Mouse (Mus musculus): Measurements from ENCODE around the gene Vav3. TPM values are rescaled to one million over a fixed set of nuclear protein-coding genes. Genes with fewer than 3 reads are reported as not detected.

The Vav3 gene
- polyA plus RNA-seq, 1 experiment from 2014 or later, result 10.4 TPM

DNA sequence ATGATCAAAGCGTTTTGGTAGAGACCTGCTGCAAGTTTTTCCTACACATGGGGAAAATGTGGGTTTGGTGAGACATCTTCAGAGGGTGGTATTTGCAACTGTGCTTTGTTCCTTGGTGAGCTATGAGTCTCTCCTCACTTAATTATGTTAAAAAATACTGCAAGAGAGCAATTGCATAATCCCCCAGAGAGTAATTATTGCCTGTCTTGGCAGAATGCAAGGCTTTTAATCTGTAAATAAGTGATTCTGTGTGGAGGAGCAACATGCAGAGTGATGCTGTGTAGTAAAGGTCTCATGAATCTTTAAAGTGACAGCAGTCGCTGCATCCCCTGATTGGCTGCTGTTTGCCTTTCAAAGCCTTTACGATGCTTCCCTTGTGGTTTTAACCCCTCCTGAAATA, 80.6 kb downstream of the Vav3 start:
- ATAC-seq, result no peak
- WGBS, result 54% methylated on average over 3 of the region's 3 CpGs
- Histone ChIP-seq H3K36me3 (ENCODE audit: control insufficient read depth, insufficient read depth) (no peaks in the 10 kb centered on the region), H3K9ac (ENCODE audit: low read depth, low read length) (no peak overlapping the region), H3K27me3 (replicated peaks; ENCODE audit: control insufficient read depth, insufficient read depth, low read length) (no peaks in the 10 kb centered on the region), H3K4me2 (replicated peaks; ENCODE audit: low read depth) (no peak overlapping the region), H3K4me3 (ENCODE audit: low read depth, low read length) (no peak overlapping the region), H3K4me1 (replicated peaks; ENCODE audit: control insufficient read depth, insufficient read depth, low read length) (no peaks in the 10 kb centered on the region), H3K27ac (ENCODE audit: low read depth, low read length) (no peak overlapping the region), H3K9me3 (ENCODE audit: control insufficient read depth) (no peaks in the 10 kb centered on the region)
- no peak for TF ChIP-seq CTCF (IDR thresholded peaks at IDR 0.05; ENCODE audit: low read depth)

DNA sequence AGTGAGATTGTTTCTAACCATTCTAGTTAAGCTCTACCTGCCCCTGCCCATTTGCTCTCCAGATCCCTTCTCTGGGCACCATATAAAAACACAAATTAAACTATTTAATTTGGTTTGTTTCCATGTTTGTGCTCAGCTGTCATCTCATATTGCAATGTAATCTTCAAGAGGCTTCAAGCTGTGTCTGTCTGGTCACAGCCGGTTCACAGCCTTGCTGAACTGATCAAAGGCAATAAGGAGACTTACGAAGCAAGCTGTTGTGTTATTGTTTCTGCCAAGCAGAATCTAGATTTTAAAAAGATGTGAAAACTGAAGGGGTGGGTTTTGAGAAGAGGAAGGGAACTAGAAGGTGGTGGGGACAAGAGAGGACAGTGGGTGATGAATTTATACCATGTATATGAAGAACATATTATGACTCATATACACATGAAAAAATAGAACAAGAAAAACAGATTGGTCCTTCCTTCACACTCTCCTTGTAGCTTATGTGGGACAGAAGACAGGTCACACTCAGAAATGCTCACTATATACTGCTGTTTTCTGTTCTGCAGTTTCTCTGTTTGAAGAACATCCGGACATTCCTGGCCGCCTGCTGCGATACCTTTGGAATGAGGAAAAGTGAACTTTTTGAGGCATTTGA, 83.1 kb downstream of the Vav3 start:
- Histone ChIP-seq H3K4me3 (ENCODE audit: low read depth, low read length) (no peak overlapping the region), H3K36me3 (ENCODE audit: control insufficient read depth, insufficient read depth) (no peaks in the 10 kb centered on the region), H3K27me3 (replicated peaks; ENCODE audit: control insufficient read depth, insufficient read depth, low read length) (no peaks in the 10 kb centered on the region), H3K4me2 (replicated peaks; ENCODE audit: low read depth) (no peak overlapping the region), H3K9me3 (ENCODE audit: control insufficient read depth) (no peaks in the 10 kb centered on the region), H3K4me1 (replicated peaks; ENCODE audit: control insufficient read depth, insufficient read depth, low read length) (no peaks in the 10 kb centered on the region), H3K27ac (ENCODE audit: low read depth, low read length) (no peak overlapping the region), H3K9ac (ENCODE audit: low read depth, low read length) (no peak overlapping the region)
- no peak for TF ChIP-seq CTCF (IDR thresholded peaks at IDR 0.05; ENCODE audit: low read depth)
- 84% methylated on average over 5 of the region's 5 CpGs for WGBS
- ATAC-seq, result no peak

DNA sequence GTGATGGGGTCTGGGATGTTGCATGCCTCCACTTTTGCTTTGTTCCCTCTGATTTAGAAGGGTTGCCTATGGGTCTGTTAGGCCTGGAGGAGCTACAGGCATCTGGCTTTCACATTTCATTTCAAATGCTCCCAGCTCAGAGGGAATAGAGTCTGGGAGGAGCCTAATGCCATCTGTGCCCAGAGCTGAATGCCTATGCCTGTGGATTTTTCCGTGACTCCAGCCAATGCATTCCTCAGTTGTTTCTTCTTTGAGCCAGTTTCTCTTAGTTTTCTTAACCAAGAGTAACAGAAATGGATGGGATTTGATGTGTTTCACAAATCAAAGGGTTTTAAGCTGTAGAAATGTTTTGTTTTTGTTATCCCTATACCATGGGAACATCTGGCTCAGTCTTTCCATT, 90.8 kb downstream of the Vav3 start:
- no peak overlapping the region for H3K4me3 ChIP-seq (ENCODE audit: low read depth, low read length)
- TF ChIP-seq CTCF (IDR thresholded peaks at IDR 0.05; ENCODE audit: low read depth), result no peak
- 58% methylated on average over 1 of the region's 1 CpGs for WGBS
- no peaks in the 10 kb centered on the region for H3K36me3 ChIP-seq (ENCODE audit: control insufficient read depth, insufficient read depth)
- H3K4me1 ChIP-seq (replicated peaks; ENCODE audit: control insufficient read depth, insufficient read depth, low read length), result no peaks in the 10 kb centered on the region
- no peak for ATAC-seq
- H3K4me2 ChIP-seq (replicated peaks; ENCODE audit: low read depth), result no peak overlapping the region
- no peaks in the 10 kb centered on the region for H3K27me3 ChIP-seq (replicated peaks; ENCODE audit: control insufficient read depth, insufficient read depth, low read length)
- H3K9me3 ChIP-seq (ENCODE audit: control insufficient read depth), result no peaks in the 10 kb centered on the region
- H3K9ac ChIP-seq (ENCODE audit: low read depth, low read length), result no peak overlapping the region
- H3K27ac ChIP-seq (ENCODE audit: low read depth, low read length), result no peak overlapping the region

DNA sequence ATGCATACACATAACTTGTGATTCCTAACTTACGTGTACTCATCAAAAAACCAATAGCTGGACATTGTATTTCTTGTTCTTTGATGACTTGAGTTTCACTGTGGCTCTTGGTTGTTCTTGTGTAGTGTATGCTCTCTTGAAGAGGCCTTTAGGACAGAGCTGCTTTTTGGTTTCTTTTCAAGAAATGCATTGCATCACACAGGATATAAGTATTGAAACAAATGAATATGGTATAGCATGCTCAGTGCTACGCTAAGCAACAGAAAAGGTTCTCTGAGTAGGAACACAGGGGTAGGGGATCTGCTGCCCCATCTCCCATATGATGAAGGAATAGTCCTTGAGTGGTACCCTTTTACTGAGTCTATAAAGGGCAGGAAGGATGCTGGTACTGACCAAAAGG, 98.1 kb downstream of the Vav3 start:
- Histone ChIP-seq H3K9ac (ENCODE audit: low read depth, low read length) (no peak overlapping the region), H3K9me3 (ENCODE audit: control insufficient read depth) (no peaks in the 10 kb centered on the region), H3K4me3 (ENCODE audit: low read depth, low read length) (no peak overlapping the region), H3K36me3 (ENCODE audit: control insufficient read depth, insufficient read depth) (no peaks in the 10 kb centered on the region), H3K4me1 (replicated peaks; ENCODE audit: control insufficient read depth, insufficient read depth, low read length) (0 out of 2 replicates have a peak, but pooled peaks cover 4% of the 10 kb centered on the region), H3K27ac (ENCODE audit: low read depth, low read length) (no peak overlapping the region), H3K27me3 (replicated peaks; ENCODE audit: control insufficient read depth, insufficient read depth, low read length) (no peaks in the 10 kb centered on the region), H3K4me2 (replicated peaks; ENCODE audit: low read depth) (no peak overlapping the region)
- WGBS, result 85% methylated on average over 2 of the region's 2 CpGs
- TF ChIP-seq CTCF (IDR thresholded peaks at IDR 0.05; ENCODE audit: low read depth), result no peak
- no peak for ATAC-seq

DNA sequence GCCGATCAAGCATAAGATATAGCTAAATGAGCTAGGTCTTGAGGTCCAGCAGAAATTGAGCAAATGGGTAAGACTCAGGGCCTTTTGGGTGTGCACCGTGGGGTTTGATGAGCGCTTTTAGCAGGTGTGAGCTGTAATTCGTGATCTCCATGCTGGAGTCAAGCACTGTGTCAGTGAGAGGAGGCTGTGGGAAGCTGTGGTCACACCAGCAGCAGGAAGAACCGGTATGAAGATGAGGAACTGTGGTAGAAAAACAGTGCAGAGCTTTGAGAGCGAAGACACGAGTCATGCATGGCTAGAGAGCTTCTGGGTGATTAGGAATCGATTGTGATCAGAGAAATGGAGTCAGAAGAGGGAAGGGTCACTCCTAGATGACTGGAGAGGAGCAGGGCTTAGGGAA, 98.8 kb downstream of the Vav3 start:
- no peak for TF ChIP-seq CTCF (IDR thresholded peaks at IDR 0.05; ENCODE audit: low read depth)
- 82% methylated on average over 8 of the region's 8 CpGs for WGBS
- Histone ChIP-seq H3K27me3 (replicated peaks; ENCODE audit: control insufficient read depth, insufficient read depth, low read length) (no peaks in the 10 kb centered on the region), H3K9ac (ENCODE audit: low read depth, low read length) (no peak overlapping the region), H3K27ac (ENCODE audit: low read depth, low read length) (no peak overlapping the region), H3K4me2 (replicated peaks; ENCODE audit: low read depth) (no peak overlapping the region), H3K36me3 (ENCODE audit: control insufficient read depth, insufficient read depth) (no peaks in the 10 kb centered on the region), H3K4me3 (ENCODE audit: low read depth, low read length) (no peak overlapping the region), H3K4me1 (replicated peaks; ENCODE audit: control insufficient read depth, insufficient read depth, low read length) (0 out of 2 replicates have a peak, but pooled peaks cover 4% of the 10 kb centered on the region), H3K9me3 (ENCODE audit: control insufficient read depth) (no peaks in the 10 kb centered on the region)
- no peak for ATAC-seq

DNA sequence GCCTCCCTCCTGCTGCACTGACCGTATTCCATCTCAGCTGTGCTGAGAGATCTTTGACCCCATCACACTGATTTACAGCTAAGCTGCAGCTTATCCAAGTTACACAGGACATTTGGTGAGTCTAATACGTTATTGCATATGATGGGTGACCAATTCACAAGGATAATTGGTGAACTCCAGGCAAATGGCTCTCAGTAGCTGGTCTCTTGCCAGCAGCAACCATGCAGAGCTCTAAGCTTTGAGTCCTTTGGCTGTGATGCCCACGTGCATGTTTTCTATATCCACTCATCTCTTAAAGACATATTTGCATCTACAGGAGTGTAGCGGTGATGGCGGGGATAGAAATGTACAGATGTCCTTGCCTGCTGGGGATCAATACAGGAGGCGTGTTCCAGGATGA, 99.5 kb downstream of the Vav3 start:
- WGBS, result 64% methylated on average over 6 of the region's 6 CpGs
- no peak for ATAC-seq
- Histone ChIP-seq H3K9me3 (ENCODE audit: control insufficient read depth) (no peaks in the 10 kb centered on the region), H3K4me2 (replicated peaks; ENCODE audit: low read depth) (no peak overlapping the region), H3K4me3 (ENCODE audit: low read depth, low read length) (no peak overlapping the region), H3K27ac (ENCODE audit: low read depth, low read length) (no peak overlapping the region), H3K4me1 (replicated peaks; ENCODE audit: control insufficient read depth, insufficient read depth, low read length) (0 out of 2 replicates have a peak, but pooled peaks cover 4% of the 10 kb centered on the region), H3K27me3 (replicated peaks; ENCODE audit: control insufficient read depth, insufficient read depth, low read length) (no peaks in the 10 kb centered on the region), H3K9ac (ENCODE audit: low read depth, low read length) (no peak overlapping the region), H3K36me3 (ENCODE audit: control insufficient read depth, insufficient read depth) (no peaks in the 10 kb centered on the region)
- TF ChIP-seq CTCF (IDR thresholded peaks at IDR 0.05; ENCODE audit: low read depth), result no peak

All from intestine, postnatal 0 days (tissue).